Mouse (Mus musculus) heart, adult 2 months (tissue): ENCODE measurements around the gene Sms.

Experiments
- CTCF ChIP-seq: fragments of 200-600 bp; IDR thresholded peaks from 2 replicates; pipeline ENCODE4 v1.8.1; 2022; ENCODE audit warnings: antibody characterized with exemption, mild to moderate bottlenecking, moderate library complexity
- EP300 ChIP-seq: fragments of 200-500 bp; IDR thresholded peaks from 2 replicates; pipeline ENCODE4 v1.6.1; 2011; ENCODE audit warnings: low read depth, low read length, control low read depth; ENCODE audit not compliant: insufficient read depth
- POLR2A ChIP-seq: fragments of 200-500 bp; IDR thresholded peaks from 2 replicates; pipeline ENCODE4 v1.6.1; 2011; ENCODE audit warnings: mild to moderate bottlenecking, low read depth, low read length, control low read depth; ENCODE audit not compliant: insufficient read depth

DNA sequence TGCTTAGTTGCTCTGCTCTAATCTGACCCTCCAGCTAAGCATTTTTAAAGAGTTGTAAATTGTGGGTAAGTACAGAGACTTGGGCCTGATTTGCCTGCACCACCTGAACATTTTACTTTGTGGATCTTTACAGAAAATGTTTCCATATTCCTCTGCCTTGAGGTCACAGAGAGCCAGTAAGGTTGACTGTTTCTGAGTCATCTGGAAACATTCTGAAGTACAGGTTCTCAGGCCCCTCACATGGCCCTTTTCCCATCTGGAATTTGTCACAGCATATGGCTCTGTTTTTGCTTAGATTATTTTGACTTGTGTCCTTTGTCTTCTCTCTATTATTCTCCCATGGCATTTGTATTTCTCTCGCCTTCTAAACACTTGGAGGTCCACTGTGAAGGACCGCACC lies 10.2 kb downstream of the Sms start:
- TF ChIP-seq CTCF (no peak), POLR2A (no peak), EP300 (no peak)
